Mouse (Mus musculus): ENCODE results near the gene St8sia4.

DNA sequence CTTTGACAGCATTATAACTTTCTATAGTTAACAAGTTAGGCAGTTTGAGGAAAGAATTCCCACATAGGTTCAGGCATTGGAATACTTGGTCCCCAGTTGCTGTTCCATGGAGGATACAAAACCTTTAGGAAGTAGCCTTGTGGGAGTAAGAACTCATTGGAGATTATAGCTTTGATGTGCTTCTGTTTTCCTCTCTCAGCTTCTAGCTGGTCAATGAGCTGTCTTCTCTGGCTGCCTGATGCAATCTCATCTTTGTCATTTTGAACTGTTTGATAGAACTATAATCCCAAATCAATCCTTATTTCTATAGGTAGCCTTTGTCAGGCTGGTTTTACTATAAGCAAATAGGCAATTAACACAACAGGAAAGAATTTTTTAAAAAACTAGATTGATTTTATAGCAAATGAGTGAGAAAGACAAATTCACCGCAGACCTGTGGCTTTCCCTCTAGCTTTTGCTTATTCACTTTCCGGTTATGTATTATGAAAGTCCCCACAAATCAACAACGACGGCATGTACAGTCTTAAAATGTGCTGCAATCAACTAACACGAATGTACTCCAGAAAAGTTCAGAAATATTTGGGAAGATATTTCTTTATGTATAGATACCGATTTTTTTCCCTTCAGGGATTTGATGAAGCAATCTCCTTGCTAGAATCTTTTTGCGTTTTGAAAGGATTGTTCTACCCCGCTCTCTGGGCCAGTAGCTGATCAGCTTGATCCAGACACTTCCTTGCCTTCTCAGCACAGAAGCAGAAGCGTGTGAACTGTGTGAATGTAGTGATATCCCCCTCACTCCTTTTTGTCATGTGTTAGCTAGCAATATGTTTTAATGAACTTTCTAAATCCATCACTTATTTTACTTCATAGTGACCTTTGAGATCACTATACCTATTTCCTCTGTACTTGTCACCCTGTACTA, 94.5 kb downstream of the St8sia4 start:
- no peak for TF ChIP-seq CTCF (IDR thresholded peaks at IDR 0.05; ENCODE audit: insufficient read depth, low read depth, low read length)
- TF ChIP-seq POLR2A (IDR thresholded peaks at IDR 0.05; ENCODE audit: insufficient read depth, low read depth, low read length) = no peak
